Mouse (Mus musculus) midbrain, embryonic 13.5 days (tissue): ENCODE results near the gene Tlr9. TPM values are rescaled to one million over a fixed set of nuclear protein-coding genes. Genes with fewer than 3 reads are reported as not detected.
A peak's percentile ranks its signal among the peaks of the same experiment; 100 is the strongest.

Experiments
- ATAC-seq: fragments of 200-750 bp; cut with Nextera tagmentation; 2 replicates; pipeline ENCODE4 v1.8.0; 2017; ENCODE audit warnings: mild to moderate bottlenecking, moderate TSS enrichment, moderate library complexity
- H3K27ac ChIP-seq: fragments of 300-500 bp; sonication (generic); 2 replicates; pipeline ENCODE4 v1.5.1; 2015; ENCODE audit warnings: inconsistent platforms, mild to moderate bottlenecking, moderate library complexity
- H3K27me3 ChIP-seq: fragments of 300-500 bp; sonication (generic); 2 replicates; pipeline ENCODE4 v1.6.1; 2015; ENCODE audit warnings: mild to moderate bottlenecking, inconsistent platforms
- H3K36me3 ChIP-seq: fragments of 300-500 bp; sonication (generic); 2 replicates; pipeline ENCODE4 v1.6.1; 2015; ENCODE audit warnings: mild to moderate bottlenecking, inconsistent platforms
- H3K4me1 ChIP-seq: fragments of 300-500 bp; sonication (generic); replicated peaks from 2 replicates; pipeline ENCODE4 v1.6.1; 2015; ENCODE audit warnings: inconsistent platforms
- H3K4me2 ChIP-seq: fragments of 300-500 bp; sonication (generic); replicated peaks from 2 replicates; pipeline ENCODE4 v1.6.1; 2015; ENCODE audit warnings: moderate library complexity, mild to moderate bottlenecking, inconsistent platforms
- H3K4me3 ChIP-seq: fragments of 300-500 bp; sonication (generic); replicated peaks from 2 replicates; pipeline ENCODE4 v1.5.1; 2015; ENCODE audit warnings: mild to moderate bottlenecking, inconsistent platforms
- H3K9ac ChIP-seq: fragments of 300-500 bp; sonication (generic); replicated peaks from 2 replicates; pipeline ENCODE4 v1.6.1; 2015; ENCODE audit warnings: mild to moderate bottlenecking, inconsistent platforms
- H3K9me3 ChIP-seq: fragments of 300-500 bp; sonication (generic); 2 replicates; pipeline ENCODE4 v1.6.1; 2016; ENCODE audit warnings: mild to moderate bottlenecking, inconsistent platforms
- WGBS: fragments of 180-500 bp; shearing (Covaris S2); methylation state at CpG from one replicate; pipeline ENCODE4 v1.1.7; 2015; 5-methylcytosine and 5-hydroxymethylcytosine counted together
- polyA plus RNA-seq: library from polyadenylated mRNA; unstranded; fragments of >200 nt; fragmentation: Nextera tagmentation; extraction: Ambion mirVana; gene quantifications from 2 replicates; pipeline ENCODE4 v1.2.1, GENCODE M21; 2015

Tlr9 gene
- polyA plus RNA-seq, 1 experiment from 2014 or later: not detected

GRCm38 (mm10) chr9:106206515-106206914 lies 15.9 kb upstream of the Tlr9 start:
- ATAC-seq: no peak
- Histone ChIP-seq H3K9me3 (no peaks in the 10 kb centered on the region), H3K27me3 (no peaks in the 10 kb centered on the region), H3K4me3 (no peak overlapping the region), H3K4me2 (no peak overlapping the region), H3K9ac (0 out of 2 replicates have a peak overlapping the region, but pooled peaks have one; percentile 23), H3K27ac (no peak overlapping the region), H3K36me3 (peaks cover 8% of the 10 kb centered on the region), H3K4me1 (peaks cover 46% of the 10 kb centered on the region)
- WGBS: 85% methylated on average over 2 of the region's 2 CpGs

GRCm38 (mm10) chr9:106208181-106208580 lies 14.2 kb upstream of the Tlr9 start:
- H3K4me2 ChIP-seq: no peak overlapping the region
- no peak overlapping the region for H3K4me3 ChIP-seq
- 90% methylated on average over 5 of the region's 5 CpGs for WGBS
- H3K9me3 ChIP-seq: no peaks in the 10 kb centered on the region
- H3K9ac ChIP-seq: no peak overlapping the region
- H3K36me3 ChIP-seq: peaks cover 18% of the 10 kb centered on the region
- H3K27me3 ChIP-seq: no peaks in the 10 kb centered on the region
- peaks cover 51% of the 10 kb centered on the region for H3K4me1 ChIP-seq
- H3K27ac ChIP-seq: no peak overlapping the region
- no peak for ATAC-seq

- no peak for ATAC-seq
- H3K27me3 ChIP-seq: no peaks in the 10 kb centered on the region
- H3K4me2 ChIP-seq: no peak overlapping the region
- H3K27ac ChIP-seq: no peak overlapping the region
- H3K4me1 ChIP-seq: peaks cover 33% of the 10 kb centered on the region
- no peaks in the 10 kb centered on the region for H3K9me3 ChIP-seq
- no peak overlapping the region for H3K9ac ChIP-seq
- no peak overlapping the region for H3K4me3 ChIP-seq
- peaks cover 35% of the 10 kb centered on the region for H3K36me3 ChIP-seq
- 95% methylated on average over 4 of the region's 4 CpGs for WGBS
These were observed 12.4 kb upstream of the Tlr9 start for GRCm38 (mm10) chr9:106209954-106210353.

GRCm38 (mm10) chr9:106210853-106211609 lies 11.4 kb upstream of the Tlr9 start:
- peak overlapping the region; percentile 63 for H3K27ac ChIP-seq

GRCm38 (mm10) chr9:106211680-106212593 lies 10.5 kb upstream of the Tlr9 start:
- 17% methylated on average over 37 of the region's 37 CpGs for WGBS

More at GRCm38 (mm10) chr9:106210853-106211609, 11.4 kb upstream of the Tlr9 start:
- Histone ChIP-seq H3K4me3 (peak overlapping the region; percentile 30; the same call in 1 of the 2 replicates), H3K9ac (peak overlapping the region; percentile 65), H3K27me3 (no peaks in the 10 kb centered on the region), H3K4me1 (peaks cover 31% of the 10 kb centered on the region), H3K36me3 (peaks cover 44% of the 10 kb centered on the region), H3K4me2 (peak overlapping the region; percentile 60), H3K9me3 (no peaks in the 10 kb centered on the region)
- 26% methylated on average over 9 of the region's 9 CpGs for WGBS
- peak; percentile 28 for ATAC-seq

GRCm38 (mm10) chr9:106212594-106212981 lies 9.8 kb upstream of the Tlr9 start:
- peaks cover 18% of the 10 kb centered on the region for H3K4me1 ChIP-seq
- peaks cover 47% of the 10 kb centered on the region for H3K36me3 ChIP-seq
- ATAC-seq: peak; percentile 3; the same call in 1 of the 2 replicates
- H3K4me3 ChIP-seq: no peak overlapping the region
- no peaks in the 10 kb centered on the region for H3K9me3 ChIP-seq
- H3K27ac ChIP-seq: no peak overlapping the region
- 93% methylated on average over 12 of the region's 12 CpGs for WGBS
- H3K27me3 ChIP-seq: no peaks in the 10 kb centered on the region
- no peak overlapping the region for H3K9ac ChIP-seq
- H3K4me2 ChIP-seq: no peak overlapping the region

More at GRCm38 (mm10) chr9:106211680-106212593, 10.5 kb upstream of the Tlr9 start:
- Histone ChIP-seq H3K36me3 (peaks cover 48% of the 10 kb centered on the region), H3K4me3 (peak overlapping the region; percentile 30), H3K4me2 (peak overlapping the region; percentile 60), H3K9ac (peak overlapping the region; percentile 65), H3K27me3 (no peaks in the 10 kb centered on the region), H3K27ac (peak overlapping the region; percentile 63), H3K9me3 (no peaks in the 10 kb centered on the region), H3K4me1 (peaks cover 21% of the 10 kb centered on the region)
- peak; percentile 87 for ATAC-seq

GRCm38 (mm10) chr9:106215341-106216125 lies 6.9 kb upstream of the Tlr9 start:
- ATAC-seq: no peak
- Histone ChIP-seq H3K4me3 (no peak overlapping the region), H3K9ac (no peak overlapping the region), H3K9me3 (no peaks in the 10 kb centered on the region), H3K4me2 (no peak overlapping the region), H3K36me3 (peaks cover 39% of the 10 kb centered on the region), H3K27ac (no peak overlapping the region), H3K4me1 (peaks cover 18% of the 10 kb centered on the region), H3K27me3 (no peaks in the 10 kb centered on the region)
- WGBS: 88% methylated on average over 6 of the region's 6 CpGs

- Histone ChIP-seq H3K36me3 (peaks cover 39% of the 10 kb centered on the region), H3K4me1 (peaks cover 6% of the 10 kb centered on the region), H3K9ac (no peak overlapping the region), H3K9me3 (no peaks in the 10 kb centered on the region), H3K27ac (no peak overlapping the region), H3K4me3 (no peak overlapping the region), H3K27me3 (no peaks in the 10 kb centered on the region), H3K4me2 (no peak overlapping the region)
- WGBS: 84% methylated on average over 7 of the region's 7 CpGs
- no peak for ATAC-seq
These were observed 5.4 kb upstream of the Tlr9 start for GRCm38 (mm10) chr9:106216971-106217370.

GRCm38 (mm10) chr9:106220894-106221523 lies 1.4 kb upstream of the Tlr9 start:
- no peak overlapping the region for H3K4me3 ChIP-seq
- H3K36me3 ChIP-seq: peaks cover 4% of the 10 kb centered on the region; the same call in 1 of the 2 replicates
- no peak for ATAC-seq
- H3K4me1 ChIP-seq: peaks cover 5% of the 10 kb centered on the region
- no peak overlapping the region for H3K9ac ChIP-seq
- H3K27ac ChIP-seq: no peak overlapping the region
- WGBS: 73% methylated on average over 8 of the region's 8 CpGs
- H3K9me3 ChIP-seq: no peaks in the 10 kb centered on the region
- peaks cover 15% of the 10 kb centered on the region for H3K27me3 ChIP-seq
- no peak overlapping the region for H3K4me2 ChIP-seq

GRCm38 (mm10) chr9:106222994-106223393 lies 596 bp downstream of the Tlr9 start:
- Histone ChIP-seq H3K9ac (no peak overlapping the region), H3K27ac (no peak overlapping the region), H3K9me3 (no peaks in the 10 kb centered on the region), H3K4me2 (no peak overlapping the region), H3K4me3 (no peak overlapping the region), H3K4me1 (peaks cover 11% of the 10 kb centered on the region), H3K36me3 (no peaks in the 10 kb centered on the region), H3K27me3 (peaks cover 15% of the 10 kb centered on the region)
- ATAC-seq: no peak
- 89% methylated on average over 4 of the region's 4 CpGs for WGBS

- Histone ChIP-seq H3K9me3 (no peaks in the 10 kb centered on the region), H3K4me1 (peaks cover 11% of the 10 kb centered on the region), H3K4me3 (peak overlapping the region; percentile 40), H3K27me3 (peaks cover 15% of the 10 kb centered on the region), H3K27ac (no peak overlapping the region), H3K36me3 (no peaks in the 10 kb centered on the region), H3K4me2 (peak overlapping the region; percentile 69), H3K9ac (peak overlapping the region; percentile 63)
- peak; percentile 51 for ATAC-seq
- 62% methylated on average over 24 of the region's 24 CpGs for WGBS
These were observed 3.2 kb downstream of the Tlr9 start for GRCm38 (mm10) chr9:106225469-106226150.
